Mouse (Mus musculus): ENCODE data around the gene Gsn. TPM values are rescaled to one million over a fixed set of nuclear protein-coding genes. Genes with fewer than 3 reads are reported as not detected.

Gene Gsn
- polyA plus RNA-seq, 1 experiment from 2014 or later = 1,007 TPM

GRCm38 (mm10) chr2:35308166-35308565 lies 52.0 kb downstream of the Gsn start:
- H3K4me1 ChIP-seq (ENCODE audit: insufficient read depth, low read depth, low read length) = no peaks in the 10 kb centered on the region
- TF ChIP-seq EP300 (IDR thresholded peaks at IDR 0.05) (no peak), CTCF (IDR thresholded peaks at IDR 0.05) (no peak)
- H3K36me3 ChIP-seq (ENCODE audit: insufficient read depth, low read length) = peaks cover 23% of the 10 kb centered on the region
- ATAC-seq = no peak
- H3K9ac ChIP-seq (replicated peaks; ENCODE audit: low read depth) = no peak overlapping the region
- H3K9me3 ChIP-seq (ENCODE audit: low read length) = no peaks in the 10 kb centered on the region
- 48% methylated on average over 1 of the region's 1 CpGs for WGBS
- peak; percentile 33 for DNase-seq (ENCODE audit: low spot score)
- no peaks in the 10 kb centered on the region for H3K27me3 ChIP-seq (replicated peaks; ENCODE audit: insufficient read depth, low read length)
- no peak overlapping the region for H3K4me2 ChIP-seq (replicated peaks; ENCODE audit: low read depth, low read length)
- H3K27ac ChIP-seq (ENCODE audit: low read length) = no peak overlapping the region
- no peak overlapping the region for H3K4me3 ChIP-seq (ENCODE audit: low read depth, low read length)

GRCm38 (mm10) chr2:35309906-35310493 lies 53.8 kb downstream of the Gsn start:
- 0 out of 2 replicates have a peak overlapping the region, but pooled peaks have one; percentile 26 for H3K27ac ChIP-seq (ENCODE audit: low read length)
- H3K9ac ChIP-seq (replicated peaks; ENCODE audit: low read depth) = no peak overlapping the region
- H3K4me1 ChIP-seq (ENCODE audit: insufficient read depth, low read depth, low read length) = no peaks in the 10 kb centered on the region
- H3K9me3 ChIP-seq (ENCODE audit: low read length) = no peaks in the 10 kb centered on the region
- ATAC-seq (peak; percentile 79), DNase-seq (ENCODE audit: low spot score) (peak; percentile 38)
- no peak for TF ChIP-seq EP300 (IDR thresholded peaks at IDR 0.05)
- TF ChIP-seq CTCF (IDR thresholded peaks at IDR 0.05) = no peak
- H3K27me3 ChIP-seq (replicated peaks; ENCODE audit: insufficient read depth, low read length) = no peaks in the 10 kb centered on the region
- H3K36me3 ChIP-seq (ENCODE audit: insufficient read depth, low read length) = peaks cover 11% of the 10 kb centered on the region
- WGBS = 59% methylated on average over 4 of the region's 4 CpGs
- H3K4me3 ChIP-seq (ENCODE audit: low read depth, low read length) = no peak overlapping the region
- H3K4me2 ChIP-seq (replicated peaks; ENCODE audit: low read depth, low read length) = no peak overlapping the region

GRCm38 (mm10) chr2:35314300-35314699 lies 58.1 kb downstream of the Gsn start:
- no peaks in the 10 kb centered on the region for H3K4me1 ChIP-seq (ENCODE audit: insufficient read depth, low read depth, low read length)
- 36% methylated on average over 3 of the region's 3 CpGs for WGBS
- DNase-seq (ENCODE audit: low spot score) (peak; percentile 43), ATAC-seq (peak; percentile 47)
- H3K9ac ChIP-seq (replicated peaks; ENCODE audit: low read depth) = no peak overlapping the region
- H3K27me3 ChIP-seq (replicated peaks; ENCODE audit: insufficient read depth, low read length) = no peaks in the 10 kb centered on the region
- H3K27ac ChIP-seq (ENCODE audit: low read length) = no peak overlapping the region
- no peak for TF ChIP-seq CTCF (IDR thresholded peaks at IDR 0.05)
- TF ChIP-seq EP300 (IDR thresholded peaks at IDR 0.05) = no peak
- H3K36me3 ChIP-seq (ENCODE audit: insufficient read depth, low read length) = peaks cover 12% of the 10 kb centered on the region; the same call in 1 of the 2 replicates
- H3K4me3 ChIP-seq (ENCODE audit: low read depth, low read length) = no peak overlapping the region
- no peak overlapping the region for H3K4me2 ChIP-seq (replicated peaks; ENCODE audit: low read depth, low read length)
- no peaks in the 10 kb centered on the region for H3K9me3 ChIP-seq (ENCODE audit: low read length)

- ATAC-seq (no peak), DNase-seq (ENCODE audit: low spot score) (no peak)
- TF ChIP-seq EP300 (IDR thresholded peaks at IDR 0.05) (no peak), CTCF (IDR thresholded peaks at IDR 0.05) (no peak)
- no peaks in the 10 kb centered on the region for H3K9me3 ChIP-seq (ENCODE audit: low read length)
- H3K4me3 ChIP-seq (ENCODE audit: low read depth, low read length) = no peak overlapping the region
- peaks cover 12% of the 10 kb centered on the region; the same call in 1 of the 2 replicates for H3K36me3 ChIP-seq (ENCODE audit: insufficient read depth, low read length)
- peaks cover 6% of the 10 kb centered on the region; the same call in 1 of the 2 replicates for H3K4me1 ChIP-seq (ENCODE audit: insufficient read depth, low read depth, low read length)
- H3K9ac ChIP-seq (replicated peaks; ENCODE audit: low read depth) = no peak overlapping the region
- WGBS = 72% methylated on average over 4 of the region's 4 CpGs
- H3K27me3 ChIP-seq (replicated peaks; ENCODE audit: insufficient read depth, low read length) = no peaks in the 10 kb centered on the region
- H3K27ac ChIP-seq (ENCODE audit: low read length) = no peak overlapping the region
- H3K4me2 ChIP-seq (replicated peaks; ENCODE audit: low read depth, low read length) = no peak overlapping the region
Measured at GRCm38 (mm10) chr2:35317604-35318003, 61.4 kb downstream of the Gsn start.

GRCm38 (mm10) chr2:35318405-35318804 lies 62.2 kb downstream of the Gsn start:
- Histone ChIP-seq H3K4me1 (ENCODE audit: insufficient read depth, low read depth, low read length) (peaks cover 8% of the 10 kb centered on the region; the same call in 1 of the 2 replicates), H3K27me3 (replicated peaks; ENCODE audit: insufficient read depth, low read length) (no peaks in the 10 kb centered on the region), H3K9ac (replicated peaks; ENCODE audit: low read depth) (no peak overlapping the region), H3K4me2 (replicated peaks; ENCODE audit: low read depth, low read length) (no peak overlapping the region), H3K36me3 (ENCODE audit: insufficient read depth, low read length) (peaks cover 12% of the 10 kb centered on the region; the same call in 1 of the 2 replicates), H3K27ac (ENCODE audit: low read length) (no peak overlapping the region), H3K9me3 (ENCODE audit: low read length) (no peaks in the 10 kb centered on the region), H3K4me3 (ENCODE audit: low read depth, low read length) (no peak overlapping the region)
- DNase-seq (ENCODE audit: low spot score) = no peak
- ATAC-seq = no peak
- no peak for TF ChIP-seq EP300 (IDR thresholded peaks at IDR 0.05)
- no peak for TF ChIP-seq CTCF (IDR thresholded peaks at IDR 0.05)
- 86% methylated on average over 12 of the region's 12 CpGs for WGBS

GRCm38 (mm10) chr2:35320399-35320798 lies 64.2 kb downstream of the Gsn start:
- Histone ChIP-seq H3K27ac (ENCODE audit: low read length) (no peak overlapping the region), H3K4me1 (ENCODE audit: insufficient read depth, low read depth, low read length) (peaks cover 10% of the 10 kb centered on the region; the same call in 1 of the 2 replicates), H3K27me3 (replicated peaks; ENCODE audit: insufficient read depth, low read length) (no peaks in the 10 kb centered on the region), H3K9ac (replicated peaks; ENCODE audit: low read depth) (no peak overlapping the region), H3K4me3 (ENCODE audit: low read depth, low read length) (no peak overlapping the region), H3K9me3 (ENCODE audit: low read length) (no peaks in the 10 kb centered on the region), H3K4me2 (replicated peaks; ENCODE audit: low read depth, low read length) (no peak overlapping the region), H3K36me3 (ENCODE audit: insufficient read depth, low read length) (peaks cover 12% of the 10 kb centered on the region; the same call in 1 of the 2 replicates)
- TF ChIP-seq EP300 (IDR thresholded peaks at IDR 0.05) = no peak
- TF ChIP-seq CTCF (IDR thresholded peaks at IDR 0.05) = no peak
- ATAC-seq (no peak), DNase-seq (ENCODE audit: low spot score) (no peak)
- WGBS = 92% methylated on average over 15 of the region's 15 CpGs

Data from lung, postnatal 0 days (tissue).